Mouse (Mus musculus) monocyte, adult 2 months (primary cell): ENCODE data around the gene Crtc2.
"Not testable (repeated sequence)": the region's sequence is repeated elsewhere in the genome, so short reads cannot be mapped to it uniquely, and the experiment has no call there.

Experiments used
- DNase-seq, 2 experiments: peaks; one replicate each; pipeline ENCODE4 v3.0.0; 2022; ENCODE audit warnings: low spot score in 2 of 2, low read depth in 1 of 2

Crtc2 gene

DNA sequence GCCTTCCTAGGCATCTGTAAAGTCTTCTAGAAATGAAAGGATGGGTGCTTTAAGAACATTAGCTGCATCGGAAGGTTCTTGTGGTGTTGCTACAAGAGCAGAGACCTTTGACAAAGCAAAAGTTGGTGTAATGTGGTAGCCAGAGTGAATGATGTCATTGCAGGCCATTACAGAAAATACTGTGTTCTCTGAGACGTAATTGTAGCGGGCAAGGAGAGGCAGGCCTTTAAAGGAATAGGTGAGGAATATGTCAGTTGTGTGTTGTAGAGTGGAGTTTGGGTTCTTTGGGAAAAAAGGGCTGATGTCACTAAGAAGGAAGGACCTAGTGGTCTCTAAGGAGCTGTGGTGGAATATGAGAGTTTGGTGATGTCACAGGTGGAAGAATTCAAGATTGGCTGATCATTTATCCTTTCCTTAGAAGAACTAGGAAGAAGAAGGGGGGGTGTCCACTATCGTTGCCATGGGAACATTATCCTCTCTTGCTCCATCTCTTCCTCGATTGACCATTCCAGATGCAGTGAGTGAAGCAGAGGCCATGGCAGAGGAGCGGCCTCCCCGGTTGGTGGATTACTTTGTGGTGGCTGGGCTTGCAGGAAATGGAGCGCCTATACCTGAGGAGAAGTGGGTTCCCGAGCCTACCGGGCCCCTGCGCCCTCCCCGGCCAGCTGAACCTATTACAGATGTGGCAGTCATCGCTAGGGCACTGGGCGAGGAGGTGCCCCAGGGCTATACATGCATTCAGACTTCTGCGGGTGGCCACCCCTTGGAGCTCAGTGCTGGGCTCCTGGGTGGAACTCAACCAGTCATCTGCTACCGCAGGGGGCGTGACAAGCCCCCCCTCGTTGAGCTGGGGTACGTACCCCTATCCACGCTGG is 13.2 kb downstream of the Crtc2 start:
- no peak for DNase-seq

DNA sequence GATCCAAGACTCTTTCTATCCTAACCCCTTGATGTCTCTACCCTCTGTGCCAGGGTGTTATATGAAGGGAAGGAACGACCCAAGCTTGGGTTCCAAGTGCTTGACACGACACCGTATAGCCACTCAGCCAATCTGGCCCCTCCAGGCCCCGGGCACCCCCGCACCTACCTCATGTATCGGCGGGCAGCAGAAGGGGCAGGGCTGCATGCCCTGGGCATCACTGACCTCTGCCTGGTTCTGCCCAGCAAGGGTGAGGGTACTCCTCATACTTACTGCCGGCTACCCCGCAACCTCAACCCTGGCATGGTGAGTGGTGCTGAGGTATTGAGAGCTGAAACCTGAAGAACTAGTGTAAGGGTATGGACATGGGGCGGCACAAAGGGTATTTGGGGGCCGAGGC is 14.2 kb downstream of the Crtc2 start:
- DNase-seq, result no peak

DNA sequence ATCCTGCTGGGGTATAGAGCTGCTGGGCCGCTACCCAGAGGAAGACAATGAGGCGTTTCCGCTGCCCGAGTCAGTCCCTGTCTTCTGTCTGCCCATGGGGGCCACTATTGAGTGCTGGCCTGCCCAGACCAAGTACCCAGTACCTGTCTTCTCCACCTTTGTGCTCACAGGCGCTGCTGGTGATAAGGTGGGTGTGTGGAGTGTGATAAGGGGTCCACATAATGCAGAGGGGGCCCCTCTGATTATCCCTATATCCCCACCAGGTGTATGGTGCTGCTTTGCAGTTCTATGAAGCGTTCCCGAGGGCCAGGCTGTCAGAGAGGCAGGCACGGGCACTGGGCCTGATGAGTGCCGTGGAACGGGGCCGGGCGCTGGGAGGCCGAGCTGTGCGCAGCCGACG is 15.0 kb downstream of the Crtc2 start:
- DNase-seq, result no peak

DNA sequence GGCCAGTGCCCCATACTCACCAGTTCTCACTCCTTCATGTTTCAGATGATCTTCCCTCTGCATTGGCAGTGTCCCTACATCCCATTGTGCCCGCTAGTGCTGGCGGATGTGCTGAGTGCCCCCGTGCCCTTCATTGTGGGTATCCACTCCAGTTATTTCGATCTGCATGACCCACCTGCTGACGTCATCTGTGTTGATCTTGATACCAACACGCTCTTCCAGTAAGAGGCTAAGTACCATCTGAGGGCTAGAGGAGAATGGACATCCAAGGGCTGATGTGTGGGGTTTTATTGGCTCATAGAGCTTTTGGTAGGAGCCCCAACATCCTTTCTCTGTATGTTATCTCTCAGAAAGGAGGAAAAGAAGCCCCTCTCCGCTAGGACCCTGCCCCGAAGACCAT is 16.8 kb downstream of the Crtc2 start:
- no peak for DNase-seq

DNA sequence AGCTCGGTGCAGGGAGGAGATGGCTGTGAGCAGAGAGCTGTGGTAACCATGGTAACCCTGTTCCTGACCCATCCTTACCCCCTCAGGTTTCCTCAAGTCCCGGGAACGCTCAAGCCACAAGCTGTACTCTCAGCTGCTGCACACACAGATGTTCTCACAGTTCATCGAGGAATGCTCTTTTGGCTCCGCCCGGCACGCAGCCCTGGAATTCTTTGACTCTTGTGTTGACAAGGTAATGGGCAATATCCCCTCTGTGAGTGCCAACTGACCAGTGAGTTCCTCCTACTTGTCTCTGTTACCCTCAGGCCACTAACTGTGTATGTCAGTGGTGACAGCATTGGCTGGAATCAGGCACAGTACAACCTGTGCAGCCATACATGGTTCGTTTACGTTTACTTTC is 18.2 kb downstream of the Crtc2 start:
- DNase-seq, result no peak

DNA sequence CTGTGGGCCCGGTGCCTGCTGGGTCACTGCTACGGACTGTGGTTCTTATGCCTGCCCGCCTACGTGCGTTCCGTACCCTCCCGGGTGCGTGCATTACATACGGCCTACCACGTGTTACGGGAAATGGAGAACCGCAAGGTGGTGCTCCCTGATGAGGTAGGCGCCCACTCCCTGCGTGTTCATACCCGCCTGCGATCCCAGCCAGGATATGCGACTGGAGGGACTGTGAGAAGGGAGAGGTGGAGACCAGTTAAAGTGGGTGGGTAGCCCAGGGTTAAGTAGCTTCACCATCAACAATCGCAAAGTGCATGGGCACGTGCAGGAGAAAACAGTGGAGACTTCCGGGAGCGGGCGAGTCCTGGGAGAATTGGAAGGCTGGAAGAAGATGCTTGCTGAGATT is 19.9 kb downstream of the Crtc2 start:
- DNase-seq, result no peak

DNA sequence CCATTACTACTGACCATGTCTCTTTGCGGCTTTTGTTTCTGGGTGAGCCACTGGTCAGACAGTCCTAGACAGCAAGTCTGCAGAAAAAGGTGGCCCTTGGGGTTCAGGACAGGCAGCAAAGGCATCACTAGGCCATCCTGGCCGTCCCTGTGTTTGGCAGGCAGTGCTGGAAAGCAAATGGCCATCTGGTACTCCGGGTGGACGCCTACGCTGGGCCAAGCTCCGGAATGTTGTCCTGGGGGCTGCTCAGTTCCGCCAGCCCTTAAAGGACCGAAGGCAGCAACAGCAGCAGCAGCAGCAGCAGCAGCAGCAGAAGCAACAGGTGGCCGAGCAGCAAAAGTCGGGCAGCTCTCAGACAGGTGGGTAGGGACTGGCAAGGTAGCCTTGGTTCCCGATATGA is 21.3 kb downstream of the Crtc2 start:
- no peak for DNase-seq

DNA sequence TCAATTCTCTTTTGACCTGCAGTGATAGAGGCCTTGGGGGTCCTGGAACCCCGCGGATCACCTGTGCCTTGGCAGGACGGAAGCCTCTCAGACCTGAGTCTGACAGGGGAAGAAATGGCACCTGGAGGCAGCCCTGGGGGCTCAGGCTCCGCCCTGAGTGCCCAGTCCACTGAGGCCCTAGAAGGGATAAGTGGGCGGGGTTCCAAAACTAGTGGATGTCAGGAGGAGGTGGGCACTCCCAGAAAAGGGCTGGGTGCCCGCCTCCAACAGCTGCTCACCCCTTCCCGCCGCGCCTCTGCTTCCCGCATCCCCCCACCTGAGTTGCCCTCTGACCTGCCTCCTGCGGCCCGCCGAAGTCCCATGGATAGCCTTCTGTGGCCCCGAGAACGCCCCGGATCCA is 22.9 kb downstream of the Crtc2 start:
- no peak for DNase-seq

DNA sequence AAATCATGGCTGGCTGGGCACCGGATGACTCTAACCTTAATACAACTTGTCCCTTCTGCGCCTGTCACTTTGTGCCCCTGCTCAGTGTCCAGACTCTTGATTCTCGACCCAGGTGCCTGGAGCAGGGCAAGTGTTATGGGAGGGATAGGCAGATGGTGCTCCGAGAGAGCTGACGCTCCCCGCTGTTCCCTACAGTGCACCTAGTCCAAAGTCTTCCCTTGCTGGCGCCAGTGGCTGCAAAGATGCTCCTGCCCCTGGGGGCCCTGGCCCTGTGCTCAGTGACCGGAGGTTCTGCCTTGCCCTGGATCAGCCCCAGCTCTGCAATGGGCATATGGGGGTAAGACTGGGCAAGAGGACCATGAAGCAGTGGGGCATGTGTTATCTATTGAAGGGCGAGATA is 23.8 kb downstream of the Crtc2 start:
- DNase-seq, result no peak

DNA sequence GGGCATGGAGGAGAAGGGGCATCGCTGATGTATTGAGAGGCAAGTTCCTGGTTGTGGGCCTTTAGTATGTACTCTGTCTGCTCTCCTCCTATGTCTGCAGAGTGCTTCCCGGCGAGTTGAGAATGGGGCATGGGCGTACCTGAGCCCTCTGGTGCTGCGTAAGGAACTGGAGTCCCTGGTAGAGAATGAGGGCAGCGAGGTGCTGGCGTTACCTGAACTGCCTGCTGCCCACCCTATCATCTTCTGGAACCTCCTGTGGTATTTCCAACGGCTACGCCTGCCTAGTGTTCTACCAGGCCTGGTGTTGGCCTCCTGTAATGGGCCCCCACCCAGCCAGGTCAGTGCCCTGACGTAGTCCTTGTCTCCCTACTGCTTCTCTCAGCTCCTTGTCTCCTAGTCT is 24.2 kb downstream of the Crtc2 start:
- no peak for DNase-seq

DNA sequence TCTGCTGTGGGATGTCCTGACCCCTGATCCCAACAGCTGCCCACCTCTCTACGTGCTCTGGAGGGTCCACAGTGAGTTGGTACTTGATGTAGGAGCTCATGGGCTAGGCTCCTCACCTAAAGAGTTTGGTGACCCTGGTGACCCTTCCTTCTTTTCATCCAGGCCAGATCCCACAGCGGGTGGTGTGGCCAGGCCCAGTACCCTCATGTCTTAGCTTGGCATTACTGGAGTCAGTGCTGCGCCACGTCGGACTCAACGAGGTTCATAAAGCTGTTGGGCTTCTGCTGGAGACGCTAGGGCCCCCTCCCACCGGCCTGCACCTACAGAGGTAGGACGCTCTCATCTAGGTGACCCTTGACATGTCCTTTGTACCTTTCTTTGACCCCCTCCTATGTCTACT is 25.3 kb downstream of the Crtc2 start:
- no peak for DNase-seq

DNA sequence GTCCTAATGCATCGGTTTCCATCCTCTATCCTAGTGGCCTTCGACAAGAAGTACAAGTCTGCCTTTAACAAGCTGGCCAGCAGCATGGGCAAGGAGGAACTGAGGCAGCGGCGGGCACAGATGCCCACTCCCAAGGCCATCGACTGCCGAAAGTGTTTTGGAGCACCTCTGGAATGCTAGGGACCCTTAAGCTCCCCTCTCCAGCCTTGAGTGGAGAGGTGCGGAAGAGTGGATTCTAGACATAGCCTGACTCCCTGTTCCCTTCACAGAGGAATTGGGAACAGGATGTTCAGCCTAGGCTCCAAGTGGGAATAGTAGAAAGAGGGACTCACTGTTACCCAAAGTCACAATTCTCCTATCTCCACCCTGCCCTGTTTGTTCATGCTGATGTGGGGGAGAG is 25.8 kb downstream of the Crtc2 start:
- no peak for DNase-seq

DNA sequence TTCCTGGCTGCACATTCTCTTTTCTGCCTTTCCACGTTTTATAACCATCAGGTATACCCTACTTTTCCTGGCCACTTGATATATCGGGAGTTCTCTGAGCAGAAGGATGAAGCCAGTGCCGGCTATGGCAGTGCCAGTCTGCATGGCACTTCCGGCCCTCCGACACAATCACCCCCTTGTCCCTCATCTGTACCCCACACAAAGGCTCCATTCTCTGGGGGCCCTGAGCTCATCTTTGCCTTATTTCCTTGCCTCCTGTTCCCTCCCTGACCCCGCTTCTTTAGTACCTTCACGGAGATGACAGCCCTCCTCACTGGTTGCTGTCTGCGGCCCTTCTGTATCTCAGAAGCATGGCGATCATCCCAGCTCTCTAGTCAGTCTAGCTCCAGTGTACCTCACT is 26.7 kb downstream of the Crtc2 start:
- no peak for DNase-seq

DNA sequence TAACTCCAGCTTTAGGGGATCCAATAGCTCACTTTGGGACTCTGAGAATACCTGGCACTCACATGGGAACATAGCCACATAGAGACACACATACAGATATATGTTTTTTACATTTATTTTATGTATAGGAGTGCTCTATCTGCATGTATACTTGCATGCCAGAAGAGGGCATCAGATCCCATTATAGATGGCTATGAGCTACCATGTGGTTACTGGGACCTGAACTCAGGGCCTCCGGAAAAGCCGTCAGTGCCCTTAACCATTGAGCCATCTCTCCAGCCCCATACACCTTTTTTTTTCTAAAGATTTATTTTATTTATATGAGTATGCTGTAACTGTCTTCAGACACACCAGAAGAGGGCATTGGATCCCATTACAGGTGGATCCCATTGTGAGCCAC is 30.2 kb downstream of the Crtc2 start:
- no peak for DNase-seq

DNA sequence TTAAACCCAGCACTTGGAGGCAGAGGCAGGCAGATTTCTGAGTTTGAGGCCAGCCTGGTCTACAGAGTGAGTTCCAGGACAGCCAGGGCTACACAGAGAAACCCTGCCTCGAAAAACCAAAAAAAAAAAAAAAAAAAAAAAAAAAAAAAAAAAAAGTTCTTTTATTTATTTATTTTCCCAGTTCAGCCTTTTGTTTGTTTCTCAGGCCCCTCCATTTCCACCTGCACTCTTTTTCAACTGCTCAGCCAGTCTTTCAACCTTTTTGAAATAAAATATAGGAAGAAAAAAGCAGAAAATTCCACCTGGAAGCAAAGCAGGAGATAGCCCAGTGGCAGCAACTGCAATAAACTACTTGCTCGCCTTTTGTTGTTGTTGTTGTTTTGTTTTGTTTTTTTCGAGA is 35.4 kb downstream of the Crtc2 start:
- not testable (repeated sequence) for DNase-seq

DNA sequence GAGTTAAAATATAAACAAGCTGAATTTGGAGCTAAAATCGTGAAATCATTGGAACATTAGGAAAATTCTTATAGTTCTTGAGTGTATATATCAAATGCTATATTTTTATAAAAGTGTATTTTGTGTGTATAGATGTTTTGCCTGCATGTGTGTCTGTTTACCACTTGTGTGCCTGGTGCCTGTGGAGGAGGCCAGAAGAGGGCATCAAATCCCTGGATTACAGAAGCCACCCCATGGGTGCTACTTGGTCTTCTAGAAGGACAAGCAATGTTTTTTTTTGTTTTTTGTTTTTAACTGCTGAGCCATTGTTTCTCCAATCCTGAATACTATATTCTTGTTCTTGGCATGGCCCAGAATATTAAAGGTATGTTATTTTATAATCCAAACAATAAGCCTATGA is 36.6 kb downstream of the Crtc2 start:
- DNase-seq, result no peak

DNA sequence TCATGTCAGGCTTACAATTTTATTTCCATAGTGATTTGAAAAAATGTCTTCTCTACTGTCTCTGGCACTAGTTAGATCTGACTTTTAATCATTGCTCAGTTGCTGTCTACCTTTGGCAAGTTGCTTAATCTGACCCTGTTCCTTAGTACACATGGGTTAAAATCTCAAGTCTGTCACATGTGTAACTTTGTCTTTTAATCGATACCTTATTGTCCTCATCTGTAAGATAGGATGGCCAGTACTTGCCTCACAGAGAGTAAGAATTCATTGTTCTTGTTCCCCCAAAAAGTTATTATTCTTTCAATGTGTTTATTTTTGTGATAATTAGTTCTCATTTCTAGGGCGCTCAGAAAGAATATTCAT is 38.0 kb downstream of the Crtc2 start:
- no peak for DNase-seq

DNA sequence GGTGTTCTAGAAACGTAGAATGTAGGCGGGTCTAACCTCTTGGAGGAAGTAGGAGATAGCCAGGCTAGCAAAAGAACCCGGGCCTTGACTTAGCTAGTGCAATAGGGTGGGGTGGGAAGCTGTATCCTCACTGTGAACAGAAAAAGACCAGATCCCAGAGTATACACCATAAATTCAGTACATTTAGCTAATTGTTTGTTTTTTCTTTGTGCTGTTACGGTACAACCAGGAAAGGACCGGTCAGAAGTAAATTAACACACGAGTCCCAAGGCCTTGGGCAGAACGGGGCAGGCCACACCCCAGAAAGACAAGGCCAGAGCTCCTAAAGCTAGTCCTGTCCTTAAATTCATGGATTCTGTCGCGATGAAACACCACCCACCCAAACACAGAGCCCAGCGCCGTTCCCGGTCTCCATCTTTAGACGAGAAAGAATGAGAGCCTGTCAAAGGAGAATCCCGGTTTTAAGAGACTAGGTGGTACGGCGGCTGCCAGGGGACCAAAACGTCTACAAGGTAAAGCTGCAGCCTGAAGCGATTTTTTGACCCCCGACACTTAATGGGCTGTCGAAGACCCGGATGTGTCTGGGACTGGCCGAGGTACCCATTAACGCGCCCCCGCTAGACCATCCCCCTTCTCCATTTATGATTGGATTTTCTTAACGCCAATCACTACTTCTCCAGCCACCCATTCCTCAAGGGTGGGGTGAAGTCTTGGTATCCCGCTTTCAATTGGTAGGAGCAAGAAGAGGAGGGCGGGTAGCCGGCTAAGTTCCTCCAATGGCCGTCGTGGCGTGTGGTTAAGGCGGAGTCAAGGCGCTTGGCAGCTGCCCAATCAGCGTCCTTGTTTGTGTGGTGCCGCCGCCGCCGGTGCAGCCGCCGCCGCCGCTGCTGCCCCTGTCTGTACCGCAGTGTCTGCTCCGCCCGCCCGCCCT is 38.6 kb downstream of the Crtc2 start, which contains the start of gene Gatad2b:
Gatad2b (plus strand) TSS at position 834 of the 931 bp plus-strand sequence.
- DNase-seq, result peak; percentile 96

DNA sequence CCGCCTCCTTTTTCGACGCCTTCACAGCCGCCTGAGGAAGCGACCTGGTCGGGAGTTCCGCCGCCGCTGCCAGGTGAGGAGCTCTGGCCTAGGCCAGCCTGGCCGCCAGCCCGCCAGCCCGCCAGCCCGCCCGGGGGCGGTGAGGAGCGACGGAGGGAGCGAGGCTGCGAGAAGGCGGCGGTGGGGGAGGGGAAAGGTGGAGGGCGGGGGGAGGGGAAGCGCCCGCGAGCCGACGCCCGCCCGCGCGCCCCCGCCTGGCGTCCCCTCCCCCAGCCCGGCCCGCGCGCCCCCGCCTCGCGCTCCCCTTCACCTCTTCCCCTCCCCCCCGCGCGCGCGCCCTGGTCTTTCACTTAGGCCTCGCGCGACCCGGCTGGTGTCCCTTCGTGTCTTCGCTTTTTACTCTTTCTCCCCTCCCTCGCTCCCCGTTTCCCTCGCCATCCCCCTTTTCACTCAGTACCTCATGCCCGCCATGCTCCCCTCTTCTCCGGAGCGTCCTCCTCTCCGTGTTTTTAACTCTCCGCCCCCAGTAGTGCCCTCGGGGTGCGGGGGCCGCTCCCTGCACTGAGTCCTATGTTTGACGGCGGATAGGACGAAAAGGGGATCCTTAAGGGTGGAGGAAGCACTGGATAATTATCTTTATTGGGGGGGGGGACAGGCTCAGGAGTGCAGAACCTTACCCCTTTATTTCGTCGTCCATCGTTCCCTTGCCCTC is 39.5 kb downstream of the Crtc2 start:
- DNase-seq, result peak in 1 of 2 experiments; percentile 18

DNA sequence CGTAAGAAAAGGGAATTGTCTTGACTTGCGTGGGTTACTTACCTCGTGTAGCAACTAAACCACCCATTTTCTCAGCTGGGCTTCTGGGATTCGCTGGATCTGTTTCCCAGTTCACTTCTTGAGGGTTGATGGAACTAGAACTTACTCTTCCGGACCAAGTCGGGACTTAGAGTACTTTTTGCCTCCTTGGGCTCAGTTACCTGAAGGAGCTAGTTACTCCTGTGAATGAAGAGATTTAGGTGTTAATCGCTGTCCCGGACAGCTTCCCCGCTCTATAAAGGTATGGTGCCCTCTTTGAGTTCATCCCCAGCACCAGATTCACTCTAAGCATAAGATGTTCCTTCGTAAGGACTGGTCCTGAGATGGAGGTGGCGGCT is 40.1 kb downstream of the Crtc2 start:
- no peak for DNase-seq

DNA sequence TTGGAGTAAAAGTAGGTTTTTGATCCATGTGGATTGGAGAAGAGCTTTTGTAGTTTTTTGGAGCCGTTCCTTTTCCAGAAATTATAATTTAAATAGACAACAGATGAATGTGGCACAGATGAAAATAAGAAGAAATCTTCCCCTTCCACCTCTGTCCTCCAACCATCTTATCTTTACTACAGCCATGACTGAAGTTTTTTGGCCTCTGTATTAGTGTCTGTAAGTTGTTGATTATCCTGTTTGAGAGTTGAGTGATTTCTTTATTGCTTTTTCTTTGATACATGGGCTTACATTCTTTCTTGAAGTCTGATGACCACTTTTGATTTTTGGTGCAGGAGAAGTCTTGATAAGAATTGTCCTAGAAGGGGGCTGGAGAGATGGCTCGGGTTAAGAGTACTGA is 40.7 kb downstream of the Crtc2 start:
- no peak for DNase-seq

DNA sequence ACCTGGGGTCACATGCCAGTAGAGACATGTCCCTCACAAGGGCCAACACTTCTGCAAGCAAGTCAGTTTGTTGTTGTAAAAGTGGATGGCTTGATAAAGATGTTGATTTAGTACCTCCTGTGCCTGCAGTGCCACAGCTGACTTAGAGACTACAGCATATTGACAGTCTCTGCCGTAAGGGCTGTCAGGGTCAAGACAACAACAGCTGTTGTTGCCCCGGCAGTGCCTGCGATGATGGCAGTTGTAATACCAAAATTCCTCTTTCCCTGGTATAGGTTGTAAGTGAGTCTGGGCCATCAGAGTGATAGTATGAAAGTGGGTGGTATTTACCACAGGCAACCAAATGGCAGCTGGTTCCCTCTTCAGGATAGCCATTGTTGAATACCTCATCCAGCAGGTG is 51.8 kb downstream of the Crtc2 start:
- no peak for DNase-seq
